Mouse (Mus musculus) thymus, adult 2 months (tissue): ENCODE data around the gene Fam43b.

Source experiments
- CTCF ChIP-seq: fragments of 200-500 bp; IDR thresholded peaks from 2 replicates; pipeline ENCODE4 v1.5.1; 2012; ENCODE audit warnings: mild to moderate bottlenecking, control low read depth, low read length, moderate library complexity, borderline replicate concordance; ENCODE audit not compliant: control insufficient read depth, poor library complexity, insufficient read depth; ENCODE audit errors: extremely low read depth
- POLR2A ChIP-seq: fragments of 200-500 bp; IDR thresholded peaks from 2 replicates; pipeline ENCODE4 v1.6.1; 2012; ENCODE audit warnings: mild to moderate bottlenecking, low read length, control low read depth, moderate library complexity; ENCODE audit not compliant: control insufficient read depth, poor library complexity, insufficient read depth; ENCODE audit errors: extremely low read depth

DNA sequence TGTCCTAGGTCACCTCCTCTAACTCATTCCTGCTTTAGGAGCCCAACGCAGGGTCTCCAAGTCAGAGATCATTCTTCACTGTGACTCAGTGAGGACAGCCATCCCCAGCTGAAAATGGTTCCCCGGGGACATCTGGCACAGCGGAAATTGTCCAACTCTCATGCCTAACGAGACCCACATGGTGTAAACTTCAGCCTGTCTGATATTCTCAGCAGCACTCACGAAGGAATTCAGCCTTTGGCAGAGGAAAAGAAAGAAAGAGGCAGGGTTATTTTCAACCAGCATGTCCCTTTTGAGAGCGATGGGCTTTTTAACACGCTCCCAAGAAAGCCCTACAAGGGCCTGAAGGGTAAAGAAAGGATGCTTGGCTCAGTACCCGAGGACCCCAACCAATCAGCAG, 35.0 kb upstream of the Fam43b start:
- TF ChIP-seq POLR2A (no peak), CTCF (no peak)
